Mouse (Mus musculus): ENCODE measurements at regions not wholly inside any gene's neighbourhood (a gene's known extent, or its start where the extent isn't known, plus 50 kb on each side); places are given as distances from the start of the nearest gene placed in this dataset.
"Not testable (repeated sequence)": the region's sequence is repeated elsewhere in the genome, so short reads cannot be mapped to it uniquely, and the experiment has no call there.

- H3K4me1 ChIP-seq (ENCODE audit: control insufficient read depth, insufficient read depth, low read length), result no peaks in the 10 kb centered on the region
- no peak for TF ChIP-seq POLR2A (IDR thresholded peaks at IDR 0.05; ENCODE audit: control insufficient read depth, low read depth, low read length)
- no peak for TF ChIP-seq CTCF (IDR thresholded peaks at IDR 0.05; ENCODE audit: control insufficient read depth, insufficient read depth, insufficient replicate concordance, low read depth, low read length)
- no peaks in the 10 kb centered on the region for H3K27me3 ChIP-seq (ENCODE audit: control insufficient read depth, insufficient read depth, low read length)
- no peak overlapping the region for H3K27ac ChIP-seq (ENCODE audit: control insufficient read depth, insufficient read depth, low read depth, low read length)
- no peaks in the 10 kb centered on the region for H3K36me3 ChIP-seq (ENCODE audit: control insufficient read depth, insufficient read depth, low read length)
- no peak overlapping the region for H3K4me3 ChIP-seq (ENCODE audit: control insufficient read depth, low read depth, low read length)
These were observed 324.4 kb upstream of the Slc39a10 start for GRCm38 (mm10) chr1:47217088-47217487.

- TF ChIP-seq POLR2A (IDR thresholded peaks at IDR 0.05; ENCODE audit: control insufficient read depth, low read depth, low read length), result no peak
- TF ChIP-seq CTCF (IDR thresholded peaks at IDR 0.05; ENCODE audit: control insufficient read depth, insufficient read depth, insufficient replicate concordance, low read depth, low read length), result no peak
- H3K27ac ChIP-seq (ENCODE audit: control insufficient read depth, insufficient read depth, low read depth, low read length), result no peak overlapping the region
These were observed 323.9 kb upstream of the Slc39a10 start for GRCm38 (mm10) chr1:47216419-47217002.

GRCm38 (mm10) chr1:47213476-47213875 lies 320.8 kb upstream of the Slc39a10 start:
- Histone ChIP-seq H3K36me3 (ENCODE audit: control insufficient read depth, insufficient read depth, low read length) (no peaks in the 10 kb centered on the region), H3K4me3 (ENCODE audit: control insufficient read depth, low read depth, low read length) (no peak overlapping the region), H3K4me1 (ENCODE audit: control insufficient read depth, insufficient read depth, low read length) (no peaks in the 10 kb centered on the region), H3K27ac (ENCODE audit: control insufficient read depth, insufficient read depth, low read depth, low read length) (no peak overlapping the region), H3K27me3 (ENCODE audit: control insufficient read depth, insufficient read depth, low read length) (no peaks in the 10 kb centered on the region)
- TF ChIP-seq CTCF (IDR thresholded peaks at IDR 0.05; ENCODE audit: control insufficient read depth, insufficient read depth, insufficient replicate concordance, low read depth, low read length) (no peak), POLR2A (IDR thresholded peaks at IDR 0.05; ENCODE audit: control insufficient read depth, low read depth, low read length) (no peak)

More at GRCm38 (mm10) chr1:47216419-47217002, 323.9 kb upstream of the Slc39a10 start:
- no peaks in the 10 kb centered on the region for H3K27me3 ChIP-seq (ENCODE audit: control insufficient read depth, insufficient read depth, low read length)
- H3K4me3 ChIP-seq (ENCODE audit: control insufficient read depth, low read depth, low read length), result no peak overlapping the region
- no peaks in the 10 kb centered on the region for H3K4me1 ChIP-seq (ENCODE audit: control insufficient read depth, insufficient read depth, low read length)
- no peaks in the 10 kb centered on the region for H3K36me3 ChIP-seq (ENCODE audit: control insufficient read depth, insufficient read depth, low read length)

DNA sequence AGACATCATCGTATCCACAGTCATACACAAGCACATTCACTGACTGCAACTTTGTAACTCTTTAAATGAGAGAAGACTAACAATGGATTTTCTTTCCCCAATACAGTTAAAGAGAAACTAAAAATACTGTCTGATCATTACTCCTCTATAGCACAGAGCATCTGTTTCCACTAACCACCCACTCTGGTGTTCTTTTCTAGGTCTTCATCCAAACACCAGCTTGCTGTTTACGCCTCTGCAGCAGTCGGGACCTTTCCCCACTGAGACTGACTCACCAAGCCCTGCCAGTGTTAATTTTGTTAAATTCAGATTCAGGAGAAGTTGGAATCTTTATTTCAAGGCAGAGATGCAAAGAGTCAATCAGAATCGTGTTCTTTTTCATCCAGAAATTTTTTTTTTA lies 300.3 kb upstream of the Slc39a10 start:
- H3K27me3 ChIP-seq (ENCODE audit: control insufficient read depth, insufficient read depth, low read length), result no peaks in the 10 kb centered on the region
- no peaks in the 10 kb centered on the region for H3K36me3 ChIP-seq (ENCODE audit: control insufficient read depth, insufficient read depth, low read length)
- H3K4me1 ChIP-seq (ENCODE audit: control insufficient read depth, insufficient read depth, low read length), result no peaks in the 10 kb centered on the region
- TF ChIP-seq POLR2A (IDR thresholded peaks at IDR 0.05; ENCODE audit: control insufficient read depth, low read depth, low read length) (no peak), CTCF (IDR thresholded peaks at IDR 0.05; ENCODE audit: control insufficient read depth, insufficient read depth, insufficient replicate concordance, low read depth, low read length) (no peak)
- no peak overlapping the region for H3K27ac ChIP-seq (ENCODE audit: control insufficient read depth, insufficient read depth, low read depth, low read length)
- H3K4me3 ChIP-seq (ENCODE audit: control insufficient read depth, low read depth, low read length), result no peak overlapping the region

DNA sequence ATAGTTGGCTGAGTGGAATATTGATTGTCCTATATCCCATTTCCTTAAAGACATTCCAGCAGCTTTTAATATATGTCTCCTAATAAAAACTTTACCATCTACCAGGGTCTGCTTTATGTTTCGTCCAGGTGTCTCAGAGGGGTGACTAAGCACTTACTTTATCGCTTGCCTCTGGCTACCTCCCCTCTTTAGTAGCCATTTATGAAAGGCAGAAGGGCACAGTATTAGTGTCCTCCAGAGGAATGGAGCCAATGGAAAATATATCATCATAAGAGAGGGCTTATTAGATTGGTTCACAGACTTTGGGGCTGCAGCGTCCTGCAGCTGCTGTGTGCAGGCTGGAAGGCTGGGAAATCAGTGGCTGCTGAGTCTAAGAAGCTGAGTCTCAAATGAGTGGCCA lies 271.8 kb upstream of the Slc39a10 start:
- Histone ChIP-seq H3K27me3 (ENCODE audit: control insufficient read depth, insufficient read depth, low read length) (no peaks in the 10 kb centered on the region), H3K4me1 (ENCODE audit: control insufficient read depth, insufficient read depth, low read length) (no peaks in the 10 kb centered on the region), H3K36me3 (ENCODE audit: control insufficient read depth, insufficient read depth, low read length) (no peaks in the 10 kb centered on the region), H3K27ac (ENCODE audit: control insufficient read depth, insufficient read depth, low read depth, low read length) (no peak overlapping the region), H3K4me3 (ENCODE audit: control insufficient read depth, low read depth, low read length) (no peak overlapping the region)
- no peak for TF ChIP-seq POLR2A (IDR thresholded peaks at IDR 0.05; ENCODE audit: control insufficient read depth, low read depth, low read length)

DNA sequence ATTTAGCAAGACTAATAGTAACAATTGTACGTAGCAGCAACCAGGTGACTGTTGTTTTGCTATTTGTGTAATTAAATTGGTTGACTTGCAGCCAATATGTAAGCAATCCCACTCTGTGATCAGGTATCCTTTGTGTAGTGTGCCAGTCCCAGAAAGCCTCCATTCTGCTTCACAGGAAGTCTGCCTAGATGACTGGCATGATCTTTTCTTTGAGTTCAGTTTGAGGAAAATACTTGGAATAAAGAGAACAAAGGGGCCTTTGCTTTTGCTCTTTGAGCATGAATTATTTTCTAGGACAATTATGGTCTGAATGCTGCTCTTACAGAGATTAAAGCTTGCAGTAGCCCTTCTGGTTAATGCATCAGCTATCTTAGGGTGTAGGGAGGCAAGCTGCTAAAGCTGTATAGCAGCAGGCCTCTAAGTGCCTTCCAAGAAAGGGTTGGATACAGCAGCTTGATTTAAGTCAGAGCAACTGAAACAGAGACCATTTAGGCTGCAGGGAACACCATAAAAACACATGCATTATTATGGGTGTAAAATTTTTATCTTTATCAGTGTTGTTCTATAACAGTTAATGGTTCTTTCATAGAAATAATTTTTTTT lies 271.3 kb upstream of the Slc39a10 start:
- no peaks in the 10 kb centered on the region for H3K36me3 ChIP-seq (ENCODE audit: control insufficient read depth, insufficient read depth, low read length)
- H3K4me3 ChIP-seq (ENCODE audit: control insufficient read depth, low read depth, low read length), result no peak overlapping the region
- H3K27me3 ChIP-seq (ENCODE audit: control insufficient read depth, insufficient read depth, low read length), result no peaks in the 10 kb centered on the region
- TF ChIP-seq POLR2A (IDR thresholded peaks at IDR 0.05; ENCODE audit: control insufficient read depth, low read depth, low read length) (no peak), CTCF (IDR thresholded peaks at IDR 0.05; ENCODE audit: control insufficient read depth, insufficient read depth, insufficient replicate concordance, low read depth, low read length) (no peak)
- H3K4me1 ChIP-seq (ENCODE audit: control insufficient read depth, insufficient read depth, low read length), result no peaks in the 10 kb centered on the region
- H3K27ac ChIP-seq (ENCODE audit: control insufficient read depth, insufficient read depth, low read depth, low read length), result no peak overlapping the region

DNA sequence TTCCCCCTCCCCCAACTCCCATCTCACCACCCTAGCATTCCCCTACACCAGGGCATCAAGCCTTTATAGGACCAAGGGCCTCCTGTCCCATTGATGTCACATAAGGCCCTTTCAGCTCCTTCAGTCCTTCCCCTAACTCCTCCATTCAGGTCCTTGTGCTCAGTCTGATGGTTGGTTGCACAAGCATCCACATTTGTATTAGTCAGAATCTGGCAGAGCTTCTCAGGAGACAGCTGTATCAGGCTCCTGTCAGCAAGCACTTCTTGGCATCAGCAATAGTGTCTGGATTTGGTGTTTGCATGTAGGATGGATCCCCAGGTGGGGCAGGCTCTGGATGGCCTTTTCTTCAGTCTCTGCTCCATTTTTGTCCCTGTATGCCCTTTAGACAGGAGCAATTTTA lies 237.4 kb upstream of the Slc39a10 start:
- not testable (repeated sequence) for H3K36me3 ChIP-seq (ENCODE audit: control insufficient read depth, insufficient read depth, low read length); H3K4me1 ChIP-seq (ENCODE audit: control insufficient read depth, insufficient read depth, low read length); H3K27me3 ChIP-seq (ENCODE audit: control insufficient read depth, insufficient read depth, low read length); H3K4me3 ChIP-seq (ENCODE audit: control insufficient read depth, low read depth, low read length); H3K27ac ChIP-seq (ENCODE audit: control insufficient read depth, insufficient read depth, low read depth, low read length)

DNA sequence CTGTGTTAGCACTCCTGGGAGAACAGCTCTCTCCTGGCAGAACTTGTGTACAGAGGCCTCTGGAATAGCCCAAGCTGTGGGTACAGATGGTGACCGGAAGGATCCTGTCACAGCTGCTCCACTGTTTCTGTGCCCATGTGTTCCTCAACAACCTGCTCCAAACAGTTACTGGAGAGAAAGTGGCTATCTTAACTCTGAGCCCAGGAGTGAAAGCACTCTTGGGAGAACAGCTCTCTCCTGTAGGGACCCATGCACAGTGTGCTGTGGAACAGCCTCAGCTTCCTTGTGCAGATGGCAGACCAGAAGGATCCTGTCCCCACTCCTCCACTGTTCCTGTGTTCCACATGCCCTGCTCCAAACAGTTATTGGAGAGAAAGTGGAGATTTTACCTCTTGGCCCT lies 227.0 kb upstream of the Slc39a10 start:
- Histone ChIP-seq H3K27ac (ENCODE audit: control insufficient read depth, insufficient read depth, low read depth, low read length) (no peak overlapping the region), H3K4me1 (ENCODE audit: control insufficient read depth, insufficient read depth, low read length) (no peaks in the 10 kb centered on the region), H3K27me3 (ENCODE audit: control insufficient read depth, insufficient read depth, low read length) (no peaks in the 10 kb centered on the region), H3K4me3 (ENCODE audit: control insufficient read depth, low read depth, low read length) (no peak overlapping the region), H3K36me3 (ENCODE audit: control insufficient read depth, insufficient read depth, low read length) (no peaks in the 10 kb centered on the region)
- TF ChIP-seq POLR2A (IDR thresholded peaks at IDR 0.05; ENCODE audit: control insufficient read depth, low read depth, low read length) (no peak), CTCF (IDR thresholded peaks at IDR 0.05; ENCODE audit: control insufficient read depth, insufficient read depth, insufficient replicate concordance, low read depth, low read length) (no peak)

DNA sequence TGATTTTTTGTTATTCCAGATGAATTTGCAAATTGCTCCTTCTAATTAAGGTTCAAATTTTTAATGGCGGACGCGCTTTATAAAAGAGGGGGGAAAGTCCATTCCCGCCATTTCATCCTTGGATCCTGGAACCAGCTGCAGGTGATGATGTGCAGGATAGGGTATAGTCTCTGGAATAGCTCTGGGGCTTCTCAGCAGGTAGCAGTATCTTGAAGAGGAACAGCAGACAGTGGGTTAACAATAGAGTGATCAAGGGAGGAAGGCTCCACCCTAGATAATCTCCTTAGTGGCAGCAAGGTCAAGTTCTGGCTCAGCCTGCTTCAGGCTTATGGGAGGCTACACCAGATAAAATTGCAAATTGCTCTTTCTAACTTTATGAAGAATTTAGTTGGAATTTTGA lies 224.0 kb upstream of the Slc39a10 start:
- H3K36me3 ChIP-seq (ENCODE audit: control insufficient read depth, insufficient read depth, low read length); H3K4me3 ChIP-seq (ENCODE audit: control insufficient read depth, low read depth, low read length); H3K4me1 ChIP-seq (ENCODE audit: control insufficient read depth, insufficient read depth, low read length); H3K27ac ChIP-seq (ENCODE audit: control insufficient read depth, insufficient read depth, low read depth, low read length); H3K27me3 ChIP-seq (ENCODE audit: control insufficient read depth, insufficient read depth, low read length): not testable (repeated sequence)
